Mouse (Mus musculus): ENCODE data around the gene Fam171a1.
A peak's percentile ranks its signal among the peaks of the same experiment; 100 is the strongest.
"Not testable (repeated sequence)": the region's sequence is repeated elsewhere in the genome, so short reads cannot be mapped to it uniquely, and the experiment has no call there.

Gene Fam171a1

DNA sequence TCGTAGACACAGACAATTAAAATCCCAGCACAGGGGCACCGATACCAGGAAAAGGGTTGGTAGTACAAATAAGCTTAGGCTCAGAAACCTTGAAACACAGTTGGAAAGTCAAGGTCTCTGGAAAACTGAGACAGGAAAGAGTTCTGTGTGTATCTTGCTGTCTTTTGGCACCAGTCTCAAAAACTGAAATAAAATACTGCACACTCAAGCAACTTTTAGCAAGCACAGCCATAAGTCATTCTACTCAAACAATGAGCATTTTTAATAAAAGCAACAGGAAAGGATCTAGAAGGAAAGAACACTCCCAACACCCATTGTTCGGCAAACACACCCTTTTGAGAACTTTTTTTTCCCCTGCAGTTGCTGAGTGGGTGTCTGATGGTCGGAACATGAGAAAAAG, at the start of gene Fam171a1:
Fam171a1 (plus strand) TSS at position 359 of the 400 bp plus-strand sequence.
- no peak for DNase-seq (ENCODE audit: low spot score)

DNA sequence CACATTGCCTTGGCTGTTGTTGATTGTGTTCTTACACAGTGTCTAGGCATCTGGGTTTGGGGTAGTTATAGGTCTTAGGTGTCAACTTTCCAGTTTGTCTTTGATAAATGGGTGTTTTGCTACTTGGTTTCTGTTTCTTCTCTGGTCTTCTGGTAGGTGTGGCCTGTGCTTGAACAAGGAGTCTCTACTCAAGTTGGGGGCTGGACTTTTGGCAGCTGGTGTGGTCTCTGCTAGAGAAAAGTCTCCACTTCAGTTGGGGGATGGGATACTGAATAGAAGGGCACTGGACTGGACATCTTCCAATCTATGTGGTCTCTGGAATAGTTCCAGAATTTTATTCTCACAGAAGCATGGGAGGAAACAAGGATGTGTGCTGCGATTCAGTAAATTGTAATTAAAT, 44.9 kb upstream of the Fam171a1 start:
- DNase-seq (ENCODE audit: low spot score) = no peak

DNA sequence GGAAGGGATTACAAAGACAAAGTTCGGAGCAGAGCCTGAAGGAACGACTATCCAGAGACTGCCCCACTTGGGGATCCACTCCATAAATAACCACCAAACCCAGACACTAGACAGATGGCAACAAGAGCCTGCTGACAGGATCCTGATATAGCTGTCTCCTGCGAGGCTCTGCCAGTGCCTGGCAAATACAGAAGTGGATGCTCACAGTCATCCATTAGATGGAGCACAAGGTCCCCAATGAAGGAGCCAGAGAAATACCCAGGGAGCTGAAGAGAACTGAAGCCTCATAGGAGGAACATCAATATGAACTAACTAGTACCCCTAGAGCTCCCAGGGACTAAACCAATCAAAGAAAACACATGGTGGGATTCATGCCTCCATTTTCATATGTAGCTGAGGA, 25.7 kb upstream of the Fam171a1 start:
- not testable (repeated sequence) for DNase-seq (ENCODE audit: low spot score)

DNA sequence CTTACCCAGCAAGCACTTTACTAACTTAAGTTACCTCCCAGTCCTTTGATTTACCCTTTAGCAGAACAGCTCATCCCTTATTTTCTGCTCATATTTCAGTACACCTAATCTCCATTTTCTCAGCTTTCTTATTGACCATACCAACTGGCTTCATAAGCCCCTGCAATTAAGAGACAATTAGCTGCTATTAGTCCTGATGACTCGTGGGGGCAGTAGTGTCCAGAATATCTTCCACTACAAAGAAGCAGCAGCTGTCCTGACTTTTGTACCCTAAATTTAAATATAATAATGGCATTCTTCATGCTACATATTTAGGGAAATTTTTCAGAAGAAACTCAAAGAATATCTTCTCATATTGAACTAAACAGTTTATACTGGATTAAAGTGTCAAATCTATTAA, 24.8 kb upstream of the Fam171a1 start:
- no peak for DNase-seq (ENCODE audit: low spot score)

DNA sequence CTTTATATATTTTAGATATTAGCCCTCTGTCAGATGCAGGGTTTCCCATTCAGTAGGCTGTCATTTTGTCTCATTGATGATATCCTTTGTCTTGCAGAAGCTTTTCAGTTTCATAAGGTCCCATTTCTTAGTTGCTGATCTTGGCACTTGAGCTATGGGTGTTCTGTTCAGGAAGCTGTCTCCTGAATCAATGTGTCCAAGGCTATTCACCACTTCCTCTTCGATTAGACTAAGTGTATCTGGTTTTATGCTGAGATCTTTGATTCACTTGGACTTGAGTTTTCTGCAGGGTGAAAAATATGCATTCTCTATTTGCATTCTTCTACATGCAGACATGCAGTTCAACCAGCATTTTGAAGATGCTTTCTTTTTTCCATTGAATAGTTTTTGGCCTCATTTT, 17.9 kb upstream of the Fam171a1 start:
- no peak for DNase-seq (ENCODE audit: low spot score)

DNA sequence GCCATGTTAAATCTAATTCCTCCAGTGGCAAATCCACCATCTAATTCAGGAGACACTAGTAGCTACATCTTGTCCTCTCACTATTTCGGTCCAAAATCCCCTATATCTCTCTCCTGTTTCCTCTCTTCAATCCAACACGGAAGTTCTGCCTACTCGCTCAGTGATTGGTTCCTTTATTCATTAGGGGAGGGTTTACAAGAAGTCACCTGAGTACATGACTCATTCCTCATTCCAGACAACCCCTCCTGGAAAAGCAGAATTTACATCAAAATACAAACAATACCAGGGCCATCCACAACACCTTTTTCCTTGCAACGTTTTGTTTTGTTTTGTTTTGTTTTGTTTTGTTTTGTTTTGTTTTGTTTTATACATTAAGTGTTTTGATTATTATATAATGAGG, 14.1 kb upstream of the Fam171a1 start:
- no peak for DNase-seq (ENCODE audit: low spot score)

DNA sequence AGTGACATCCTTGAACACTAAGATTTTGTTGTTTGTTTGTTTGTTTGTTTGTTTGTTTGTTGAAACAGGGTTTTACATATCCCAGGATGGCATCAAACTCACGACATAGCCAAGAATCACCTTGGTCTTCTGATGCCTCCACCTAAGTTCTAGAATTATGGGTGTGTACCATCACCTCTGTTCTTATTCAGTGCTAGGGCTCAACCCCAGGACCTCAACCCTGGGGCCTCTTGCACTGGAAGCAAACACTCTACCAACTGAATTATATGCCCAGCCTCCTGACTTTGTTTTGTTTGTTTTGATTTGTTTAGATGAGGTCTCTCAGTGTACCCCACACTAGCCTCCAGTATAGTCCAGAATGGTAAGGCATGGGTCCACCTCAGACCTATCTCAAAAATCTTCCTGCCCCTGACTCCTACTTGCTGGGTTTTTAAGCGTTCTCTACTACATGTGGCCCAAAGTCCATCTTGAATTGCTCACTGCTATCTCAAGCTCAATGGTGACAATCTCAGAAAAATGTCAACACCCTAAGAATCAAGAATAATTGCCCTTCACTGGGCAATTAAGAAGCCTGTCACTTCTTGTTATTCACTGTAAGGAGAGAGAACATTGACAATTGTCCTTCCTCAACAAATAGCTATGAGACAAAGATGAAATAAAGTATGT, 12.6 kb upstream of the Fam171a1 start:
- no peak for DNase-seq (ENCODE audit: low spot score)

DNA sequence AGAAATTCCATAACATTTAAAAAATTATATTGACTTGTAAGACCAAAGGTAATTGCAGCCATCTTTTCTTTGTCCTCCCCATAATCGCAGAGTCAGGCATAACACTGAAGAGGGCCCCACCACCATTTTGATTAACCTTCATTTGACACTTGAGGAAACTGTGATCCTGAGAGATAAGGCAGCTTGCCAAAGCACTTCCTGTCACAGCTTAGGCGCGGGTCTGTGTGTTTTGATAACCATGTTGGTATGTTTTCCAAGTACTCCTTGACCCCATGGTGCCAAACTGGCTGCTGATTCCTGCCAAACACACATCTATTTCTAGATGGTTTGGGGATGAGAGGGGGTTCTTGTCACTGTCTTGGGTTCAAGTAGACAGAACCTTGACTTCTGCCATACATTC, 11.7 kb upstream of the Fam171a1 start:
- DNase-seq (ENCODE audit: low spot score) = no peak

DNA sequence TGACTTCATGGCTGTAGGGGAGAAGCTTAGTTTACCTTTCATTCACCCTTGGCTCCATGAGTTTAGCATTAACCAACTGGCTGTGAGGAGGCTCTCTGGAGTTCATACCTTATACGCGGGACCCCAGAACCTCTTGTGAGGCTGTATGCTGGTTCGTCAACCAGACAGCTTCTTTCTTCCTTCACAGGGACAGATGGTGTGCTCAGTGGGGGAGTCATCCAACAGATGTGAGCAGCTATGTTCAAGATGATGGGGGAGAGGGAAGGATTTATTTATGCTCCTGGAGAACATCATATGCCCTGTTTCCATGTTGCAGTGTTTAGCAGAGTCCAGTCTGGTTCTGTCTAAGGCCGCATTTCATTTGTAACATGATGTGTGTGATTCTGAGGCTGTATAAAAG, 6.6 kb upstream of the Fam171a1 start:
- no peak for DNase-seq (ENCODE audit: low spot score)

DNA sequence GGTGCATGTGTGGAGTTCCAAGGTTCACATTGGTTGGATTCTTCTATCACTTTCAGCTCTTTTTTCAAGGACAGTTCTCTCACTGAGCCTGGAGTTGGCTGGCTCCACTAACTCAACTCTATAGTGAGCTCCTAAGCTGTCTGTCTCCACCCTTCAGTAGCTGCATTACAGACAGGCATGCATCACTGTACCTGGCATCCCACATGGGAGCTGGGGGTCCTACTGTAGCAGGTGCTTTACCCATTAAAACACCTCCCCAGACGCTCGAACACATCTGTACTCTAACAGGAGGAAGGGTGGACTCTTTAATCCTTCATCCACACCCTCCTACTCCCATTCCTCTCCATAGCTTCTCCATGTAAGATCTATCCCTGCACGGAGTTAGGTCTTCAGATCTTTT, 5.6 kb upstream of the Fam171a1 start:
- no peak for DNase-seq (ENCODE audit: low spot score)

DNA sequence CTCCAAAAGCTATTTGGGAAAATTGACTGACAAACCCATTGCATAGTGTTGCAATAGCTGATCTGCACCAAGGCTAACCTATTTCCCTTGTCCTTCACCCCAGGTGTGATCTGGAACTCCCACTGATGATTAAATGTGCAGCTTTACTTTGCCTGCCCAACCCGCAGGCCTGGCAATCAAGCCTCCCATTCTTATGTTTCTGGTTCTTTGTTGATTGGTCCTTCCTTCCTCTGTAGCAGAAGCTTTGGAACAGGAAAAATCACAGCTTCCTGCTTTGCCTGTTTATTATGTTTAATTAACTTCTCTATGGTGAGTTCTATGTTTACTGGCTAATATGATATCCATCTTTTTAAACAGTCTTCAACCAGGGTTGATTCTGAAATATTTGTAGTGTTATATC, 5.2 kb upstream of the Fam171a1 start:
- no peak for DNase-seq (ENCODE audit: low spot score)

DNA sequence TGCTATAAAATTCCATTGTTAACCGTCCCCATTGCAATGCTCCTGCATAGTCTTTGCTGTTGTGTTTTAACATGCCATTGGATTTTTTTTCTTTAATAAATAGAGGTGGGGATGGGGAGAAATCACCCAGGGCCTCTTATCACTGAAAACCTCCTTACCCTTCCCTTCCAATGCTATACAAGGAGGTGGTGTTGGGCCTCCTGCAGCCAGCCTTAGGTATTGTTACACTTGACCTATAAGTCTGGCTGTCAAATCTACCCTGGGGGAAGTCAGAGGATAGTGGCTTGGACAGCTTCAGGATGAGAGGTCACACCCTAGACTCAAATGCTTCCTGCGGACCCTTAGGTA, 3.8 kb downstream of the Fam171a1 start:
- DNase-seq (ENCODE audit: low spot score) = no peak

DNA sequence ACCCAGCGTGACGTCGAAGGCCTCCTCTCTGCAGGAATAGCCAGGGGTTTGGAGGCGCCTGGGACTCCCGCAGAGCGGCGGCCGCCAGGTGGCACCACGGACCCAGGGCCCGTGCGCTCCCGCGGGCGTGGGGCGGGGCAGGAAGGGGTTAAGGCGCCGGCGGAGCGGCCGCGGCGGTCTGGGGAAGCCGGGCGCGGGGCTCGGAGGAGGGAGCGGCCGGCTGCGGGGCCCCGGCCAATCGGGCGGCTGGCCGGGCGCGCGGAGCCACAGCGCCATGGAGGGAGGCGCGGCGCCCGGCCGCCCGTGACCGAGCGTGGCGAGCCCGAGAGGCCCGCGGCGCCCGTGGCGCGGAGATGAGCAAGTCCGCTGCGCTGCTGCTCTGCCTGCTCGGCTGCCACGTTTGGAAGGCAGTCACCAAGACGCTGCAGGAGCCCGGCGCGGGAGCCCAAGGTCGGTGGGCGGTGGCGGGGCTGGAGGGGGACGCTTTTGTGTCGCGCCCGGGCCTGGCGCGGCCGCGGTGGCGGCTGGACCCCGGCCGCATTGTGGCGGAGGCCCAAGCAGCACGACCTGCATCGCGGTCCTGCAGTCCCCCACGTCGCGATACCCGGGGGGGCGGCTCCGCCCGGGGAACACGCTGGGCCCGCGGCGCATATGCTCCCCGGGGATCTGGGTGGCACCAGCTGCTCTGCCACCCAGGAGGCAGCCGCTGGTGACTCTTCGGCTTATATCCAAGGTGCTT, 4.3 kb downstream of the Fam171a1 start:
- DNase-seq (ENCODE audit: low spot score) = peak; percentile 83

DNA sequence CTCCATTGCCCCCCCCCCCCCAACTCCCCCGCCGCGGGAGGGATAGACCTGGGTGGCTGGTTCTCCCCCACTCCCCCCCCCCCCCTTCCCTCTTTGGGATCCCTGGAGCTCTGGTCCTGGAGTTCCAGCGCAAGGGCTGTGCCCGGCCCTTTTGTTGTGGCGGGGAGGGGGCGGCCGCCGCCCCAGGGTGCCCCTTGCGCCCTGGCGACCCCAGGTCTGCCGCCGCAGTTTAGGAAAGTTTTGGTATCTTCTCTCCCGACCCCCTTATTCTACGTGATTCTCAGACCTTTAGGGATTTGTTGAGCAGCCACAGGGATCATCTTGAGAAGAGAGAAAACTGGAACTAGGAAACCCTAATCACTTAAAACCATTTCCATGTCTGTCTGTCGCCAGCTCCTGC, 4.9 kb downstream of the Fam171a1 start:
- no peak for DNase-seq (ENCODE audit: low spot score)

DNA sequence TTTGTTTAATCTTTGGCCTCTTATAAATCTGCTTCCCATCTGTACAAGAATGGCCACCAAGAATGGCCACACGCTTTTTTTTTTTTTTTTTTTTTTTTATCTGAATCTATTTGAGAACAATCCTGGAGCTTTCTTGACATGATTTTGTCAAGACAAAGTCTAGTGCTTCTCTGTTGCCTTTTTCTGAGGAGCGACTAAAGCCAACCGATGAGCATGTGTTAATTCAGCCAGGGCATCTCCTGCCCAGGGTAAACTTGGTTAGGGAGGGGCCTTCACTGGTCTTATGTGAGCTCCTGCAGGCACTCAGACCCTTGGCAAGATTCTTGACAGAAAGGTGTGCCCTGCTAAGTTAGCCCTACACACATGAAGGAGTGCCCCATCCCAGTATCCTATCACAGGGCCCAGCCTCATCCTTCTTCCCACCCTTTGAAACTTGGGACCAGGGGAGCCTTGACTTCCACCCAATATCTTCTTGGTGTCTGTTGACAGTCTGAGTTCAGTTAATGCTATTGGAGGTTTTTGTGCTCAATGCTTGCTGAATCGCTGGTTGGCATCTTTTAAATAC, 5.4 kb downstream of the Fam171a1 start:
- DNase-seq (ENCODE audit: low spot score) = no peak

DNA sequence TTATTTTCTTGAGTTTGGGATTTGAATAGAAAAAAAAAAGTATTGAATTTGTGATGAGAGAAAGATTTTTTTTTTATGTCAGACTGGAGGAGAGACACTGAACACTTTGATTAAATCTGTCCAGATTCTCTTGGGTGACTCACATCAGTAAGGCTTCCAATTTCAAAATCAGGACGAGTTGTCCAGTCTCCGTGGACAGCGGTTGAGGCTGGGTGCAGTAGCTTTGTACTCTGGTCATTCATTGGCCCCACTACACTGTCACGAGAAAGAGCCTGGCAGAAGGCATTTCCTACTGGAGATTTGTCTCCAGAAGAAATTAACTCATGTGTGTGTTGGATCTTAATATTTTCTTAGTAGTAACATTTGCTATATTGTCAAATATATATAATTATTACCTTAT, 8.5 kb downstream of the Fam171a1 start:
- DNase-seq (ENCODE audit: low spot score) = no peak

DNA sequence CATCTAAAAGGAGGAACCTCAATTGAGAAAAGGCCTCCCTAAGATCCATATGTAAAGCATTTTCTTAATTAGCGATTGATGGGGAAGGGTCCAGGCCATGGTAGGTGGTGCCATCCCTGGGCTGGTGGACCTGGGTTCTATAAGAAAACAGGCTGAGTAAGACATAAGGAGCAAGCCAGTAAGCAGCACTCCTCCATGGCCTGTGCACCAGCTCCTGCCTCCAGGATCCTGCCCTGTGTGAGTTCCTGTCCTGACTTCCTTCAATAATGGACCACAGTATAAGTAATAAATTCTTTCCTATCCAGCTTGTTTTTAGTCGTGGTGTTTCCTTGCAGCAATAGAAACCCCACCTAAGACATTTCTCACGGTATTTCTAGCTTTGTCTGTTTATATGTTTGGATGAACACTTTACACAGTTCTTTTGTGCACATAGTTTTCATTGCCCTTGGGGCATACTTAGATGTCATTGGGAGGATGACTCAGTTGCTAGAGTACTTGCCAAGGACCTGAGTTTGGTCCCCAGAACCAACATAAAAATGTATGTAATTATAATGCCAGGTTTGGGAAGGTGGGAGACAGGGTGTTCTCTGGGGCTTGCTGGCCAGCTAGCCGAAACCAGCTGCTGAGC, 13.3 kb downstream of the Fam171a1 start:
- DNase-seq (ENCODE audit: low spot score) = no peak

DNA sequence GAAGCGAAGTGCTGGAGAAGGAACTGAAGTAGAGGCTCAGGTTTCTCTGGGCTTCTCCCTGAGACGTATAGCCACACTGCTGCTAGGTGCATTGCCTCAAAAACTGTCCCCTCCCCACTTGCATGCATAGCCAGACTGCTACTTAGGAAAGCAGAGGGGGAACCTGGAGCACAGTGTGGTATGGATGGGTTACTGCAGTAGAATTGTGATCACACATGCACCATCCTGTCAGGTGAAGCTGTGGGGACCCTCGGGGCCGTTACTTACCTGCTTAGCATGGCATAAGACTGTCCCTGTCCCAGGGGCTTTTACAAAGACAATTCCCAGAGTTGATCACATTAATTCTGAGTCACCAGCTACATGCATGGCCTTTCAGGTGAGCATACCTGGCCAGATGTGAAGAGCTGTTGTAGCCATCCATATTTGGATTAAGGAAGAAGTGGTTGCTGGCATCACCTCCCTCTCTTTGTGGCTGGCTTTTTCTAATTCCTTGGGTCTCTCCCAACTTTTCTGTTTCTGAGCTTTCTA, 14.4 kb downstream of the Fam171a1 start:
- DNase-seq (ENCODE audit: low spot score) = no peak

DNA sequence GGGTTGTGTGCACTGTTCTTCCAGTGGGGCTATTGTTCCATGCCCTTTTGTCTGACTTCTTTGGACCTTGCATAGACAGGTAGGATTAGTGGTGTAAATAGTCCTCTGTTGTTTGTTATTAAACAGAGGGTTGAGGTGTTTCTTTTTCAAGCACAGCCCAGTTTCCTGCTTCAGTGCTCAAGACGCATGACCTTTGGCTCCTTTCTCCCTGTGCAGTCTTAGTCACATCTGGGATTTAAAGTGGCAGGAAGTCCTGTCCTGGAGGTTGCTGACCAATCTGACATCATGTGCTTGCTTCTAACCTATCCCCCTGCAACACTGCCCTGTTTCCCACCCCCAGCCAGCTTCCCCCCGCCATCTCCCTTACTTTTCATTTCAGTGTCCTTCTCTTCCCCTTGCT, 14.9 kb downstream of the Fam171a1 start:
- DNase-seq (ENCODE audit: low spot score) = peak; percentile 68

DNA sequence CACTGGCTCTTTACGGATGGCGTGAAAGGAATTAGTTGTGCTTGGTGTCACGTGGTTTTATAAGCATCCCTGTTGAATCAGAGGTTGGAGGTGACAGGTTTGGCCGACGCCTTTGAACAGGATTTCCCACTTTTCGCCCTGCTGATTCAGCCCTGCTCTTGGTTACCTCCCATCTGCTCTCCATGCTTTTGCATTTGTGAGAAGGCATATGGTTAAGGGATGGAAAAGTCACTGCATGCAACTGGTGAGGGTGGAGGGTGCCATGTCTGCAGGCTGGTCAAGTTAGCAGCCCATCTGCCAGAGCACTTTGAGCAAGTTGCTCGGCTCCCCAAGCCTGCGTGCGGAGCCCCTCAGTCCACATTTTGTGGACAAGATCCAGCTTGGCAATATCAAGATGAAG, 18.4 kb downstream of the Fam171a1 start:
- DNase-seq (ENCODE audit: low spot score) = no peak

DNA sequence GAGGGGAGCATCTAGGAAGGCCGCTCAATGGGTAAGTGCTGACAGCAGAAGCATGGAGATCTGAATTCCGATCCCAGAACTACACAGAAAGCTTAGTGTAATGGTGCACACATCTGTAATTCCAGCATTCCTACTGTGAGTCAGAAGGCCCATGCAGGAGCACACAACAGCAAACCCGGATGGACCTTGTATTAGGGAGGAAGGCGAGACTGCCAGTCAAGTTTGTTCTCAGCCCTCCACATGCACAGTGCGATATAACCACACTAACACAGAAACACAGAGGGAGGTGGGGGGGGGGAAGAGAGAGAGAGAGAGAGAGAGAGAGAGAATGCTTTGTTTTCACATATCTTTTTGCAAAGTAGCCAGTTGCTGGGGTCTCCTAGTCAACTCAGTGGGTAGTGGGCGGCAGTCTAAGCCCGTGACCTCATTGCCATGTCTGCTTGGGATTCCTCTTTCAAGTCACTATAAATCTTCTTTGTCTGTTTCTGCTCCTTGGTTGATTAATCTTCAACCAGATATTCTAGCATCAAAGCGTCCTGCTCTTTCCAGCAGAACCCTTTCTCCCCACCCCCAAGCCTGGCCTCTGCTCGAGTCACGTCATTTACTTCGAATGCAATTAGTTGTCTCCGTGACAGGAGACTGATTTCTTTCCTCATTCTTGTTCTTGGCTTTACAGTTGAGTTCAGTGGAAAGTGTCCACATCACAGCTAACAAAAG, 20.7 kb downstream of the Fam171a1 start:
- peak; percentile 71 for DNase-seq (ENCODE audit: low spot score)

DNA sequence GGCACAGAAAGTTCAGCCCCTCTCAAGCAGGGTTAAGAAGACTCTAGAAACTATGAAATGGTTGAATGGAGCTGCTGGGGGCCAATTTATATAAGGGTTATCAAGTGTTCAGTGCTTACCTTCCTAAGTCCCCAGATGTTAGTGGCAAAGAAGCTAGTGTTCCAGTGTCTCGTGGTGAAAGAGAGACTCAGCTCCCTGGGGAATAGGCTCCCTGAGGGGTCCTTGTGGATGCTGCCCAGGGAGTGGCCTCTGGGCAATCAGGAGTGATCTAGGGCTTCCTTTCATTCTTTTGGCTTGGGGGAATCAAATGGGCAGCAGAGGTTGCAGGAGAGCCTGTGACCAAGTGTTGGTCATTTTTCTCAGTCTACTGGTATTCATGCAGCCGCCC, 21.3 kb downstream of the Fam171a1 start:
- DNase-seq (ENCODE audit: low spot score) = no peak

Measured in yolk sac, embryonic 10.5 days (tissue).